Mouse (Mus musculus) heart, adult 2 months (tissue): ENCODE measurements at regions not wholly inside any gene's neighbourhood (a gene's known extent, or its start where the extent isn't known, plus 50 kb on each side); places are given as distances from the start of the nearest gene placed in this dataset.

Experiments
- DNase-seq, 2 experiments: peaks; one replicate each; pipeline ENCODE4 v3.0.0; 2021
- H3K27ac ChIP-seq: fragments of 200-600 bp; 2 replicates; pipeline ENCODE4 v1.8.1; 2022
- H3K27me3 ChIP-seq: fragments of 200-500 bp; 2 replicates; pipeline ENCODE4 v1.6.1; 2012; ENCODE audit warnings: mild to moderate bottlenecking, low read length, inconsistent platforms, mixed read lengths; ENCODE audit not compliant: control insufficient read depth, insufficient read depth
- H3K36me3 ChIP-seq: fragments of 200-500 bp; 2 replicates; pipeline ENCODE4 v1.6.1; 2012; ENCODE audit warnings: low read length, inconsistent platforms; ENCODE audit not compliant: control insufficient read depth, insufficient read depth
- H3K4me1 ChIP-seq: fragments of 200-500 bp; 2 replicates; pipeline ENCODE4 v1.6.1; 2011; ENCODE audit warnings: low read length; ENCODE audit not compliant: control insufficient read depth, insufficient read depth
- H3K4me3 ChIP-seq: fragments of 200-600 bp; 2 replicates; pipeline ENCODE4 v1.8.1; 2022
- H3K79me2 ChIP-seq: fragments of 200-500 bp; replicated peaks from 2 replicates; pipeline ENCODE4 v1.6.1; 2012; ENCODE audit warnings: mild to moderate bottlenecking, inconsistent platforms, low read length, moderate library complexity, mixed read lengths; ENCODE audit not compliant: control insufficient read depth, insufficient read depth
- H3K9ac ChIP-seq: fragments of 200-500 bp; 2 replicates; pipeline ENCODE4 v1.6.1; 2012; ENCODE audit warnings: low read depth, mild to moderate bottlenecking, control low read depth, inconsistent platforms, low read length, mixed read lengths
- CTCF ChIP-seq: fragments of 200-600 bp; IDR thresholded peaks from 2 replicates; pipeline ENCODE4 v1.8.1; 2022; ENCODE audit warnings: antibody characterized with exemption, mild to moderate bottlenecking, moderate library complexity
- EP300 ChIP-seq: fragments of 200-500 bp; IDR thresholded peaks from 2 replicates; pipeline ENCODE4 v1.6.1; 2011; ENCODE audit warnings: low read depth, low read length, control low read depth; ENCODE audit not compliant: insufficient read depth
- POLR2A ChIP-seq: fragments of 200-500 bp; IDR thresholded peaks from 2 replicates; pipeline ENCODE4 v1.6.1; 2011; ENCODE audit warnings: mild to moderate bottlenecking, low read depth, low read length, control low read depth; ENCODE audit not compliant: insufficient read depth
- WGBS: fragments of 180-500 bp; shearing (Covaris S2); methylation state at CpG from one replicate; pipeline ENCODE4 v1.1.7; 2018; 5-methylcytosine and 5-hydroxymethylcytosine counted together
- intact Hi-C: fragments of 180-260 bp; cut with DNase I; formaldehyde crosslinking; loops from one replicate; pipeline ENCODE4 v1.15.1; 2025

DNA sequence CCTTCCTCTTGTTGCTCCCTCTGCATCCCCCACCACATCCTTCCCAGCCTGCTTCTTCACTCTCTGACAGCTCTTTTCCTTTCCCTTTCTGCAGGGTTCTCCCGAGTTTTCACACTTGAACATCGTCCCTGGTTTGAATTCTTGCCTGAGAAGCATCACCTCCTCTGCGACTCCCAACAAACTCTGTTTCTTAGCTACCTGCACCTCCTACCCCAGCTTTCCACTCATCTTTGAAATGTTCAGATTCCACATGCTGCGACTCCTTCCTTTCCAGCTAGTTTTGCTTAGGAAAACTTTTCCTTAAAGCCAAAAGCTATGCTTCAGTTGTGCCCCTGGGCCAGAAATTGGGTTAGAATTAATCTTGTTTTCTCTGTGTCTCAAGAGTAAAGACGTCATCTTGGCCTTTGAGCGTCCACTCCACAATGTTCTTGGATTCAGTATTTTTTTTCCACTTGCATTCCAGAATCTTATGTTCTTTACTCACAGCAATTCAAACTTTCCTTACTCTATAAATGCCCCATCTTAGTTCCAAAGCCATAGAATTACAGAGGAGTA, 317.3 kb upstream of the Hnrnpa3 start:
- no peaks in the 10 kb centered on the region for H3K36me3 ChIP-seq
- TF ChIP-seq CTCF = no peak
- TF ChIP-seq EP300 = no peak
- WGBS = 50% methylated on average over 6 of the region's 6 CpGs
- peak; percentile 33 to 34 for DNase-seq
- peak overlapping the region; percentile 69 for H3K27ac ChIP-seq
- no peaks in the 10 kb centered on the region for H3K79me2 ChIP-seq
- intact Hi-C loops = no loop called here
- peaks cover 3% of the 10 kb centered on the region for H3K4me1 ChIP-seq
- H3K9ac ChIP-seq = no peak overlapping the region
- no peaks in the 10 kb centered on the region for H3K27me3 ChIP-seq
- no peak overlapping the region for H3K4me3 ChIP-seq

DNA sequence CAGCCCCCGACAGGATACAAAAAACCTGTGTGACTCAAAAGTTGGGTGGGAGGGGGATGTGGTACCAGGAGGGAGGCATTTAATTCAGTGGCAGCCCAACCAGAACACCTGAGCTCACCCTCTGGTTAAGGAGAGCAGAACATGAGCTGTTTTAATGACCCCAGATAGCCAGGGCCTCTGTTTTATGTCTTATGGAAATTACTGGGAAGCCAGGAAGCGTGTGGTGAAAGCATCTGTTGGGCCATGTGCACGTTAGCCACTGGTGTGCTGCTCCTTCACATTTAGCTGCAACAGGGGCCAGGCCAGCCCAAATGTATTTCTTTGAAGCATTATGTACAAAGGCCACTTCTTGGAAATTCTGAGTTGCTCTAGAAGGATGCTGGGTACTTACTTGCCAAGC, 308.2 kb upstream of the Hnrnpa3 start:
- H3K79me2 ChIP-seq = no peaks in the 10 kb centered on the region
- intact Hi-C loops = loop anchor here (10.0 kb wide), 1 partner anchor 234 kb away; no protein-coding TSS in a partner anchor
- no peak overlapping the region for H3K9ac ChIP-seq
- TF ChIP-seq POLR2A (no peak), CTCF (no peak), EP300 (no peak)
- H3K27me3 ChIP-seq = no peaks in the 10 kb centered on the region
- 67% methylated on average over 3 of the region's 3 CpGs for WGBS
- H3K36me3 ChIP-seq = no peaks in the 10 kb centered on the region
- H3K4me3 ChIP-seq = no peak overlapping the region
- DNase-seq = no peak
- no peak overlapping the region for H3K27ac ChIP-seq
- H3K4me1 ChIP-seq = no peaks in the 10 kb centered on the region

DNA sequence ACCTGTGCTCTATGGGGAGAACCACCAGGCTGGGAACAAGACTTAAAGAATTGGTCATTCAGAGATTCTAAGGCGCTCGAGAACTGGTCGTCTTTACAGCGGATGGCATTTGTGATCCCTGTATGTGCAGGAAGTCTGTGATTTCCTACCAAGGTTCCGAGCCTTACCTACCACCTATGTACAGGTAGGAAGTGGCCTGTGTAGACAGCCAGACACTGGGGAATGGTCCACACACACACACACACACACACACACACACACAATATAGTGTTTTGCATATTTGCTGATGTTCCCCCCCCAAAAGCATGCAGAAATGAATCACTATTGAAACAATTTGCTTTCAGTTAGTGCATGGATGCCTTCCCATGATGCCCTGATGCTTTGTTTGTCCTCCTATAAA, 307.1 kb upstream of the Hnrnpa3 start:
- WGBS = 93% methylated on average over 5 of the region's 5 CpGs
- intact Hi-C loops = loop anchor here (10.0 kb wide), 1 partner anchor 233 kb away; no protein-coding TSS in a partner anchor
- Histone ChIP-seq H3K36me3 (no peaks in the 10 kb centered on the region), H3K79me2 (no peaks in the 10 kb centered on the region), H3K9ac (no peak overlapping the region), H3K4me1 (peaks cover 2% of the 10 kb centered on the region), H3K27ac (no peak overlapping the region), H3K27me3 (no peaks in the 10 kb centered on the region), H3K4me3 (no peak overlapping the region)
- no peak for DNase-seq
- no peak for TF ChIP-seq POLR2A
- TF ChIP-seq CTCF = no peak
- TF ChIP-seq EP300 = no peak

DNA sequence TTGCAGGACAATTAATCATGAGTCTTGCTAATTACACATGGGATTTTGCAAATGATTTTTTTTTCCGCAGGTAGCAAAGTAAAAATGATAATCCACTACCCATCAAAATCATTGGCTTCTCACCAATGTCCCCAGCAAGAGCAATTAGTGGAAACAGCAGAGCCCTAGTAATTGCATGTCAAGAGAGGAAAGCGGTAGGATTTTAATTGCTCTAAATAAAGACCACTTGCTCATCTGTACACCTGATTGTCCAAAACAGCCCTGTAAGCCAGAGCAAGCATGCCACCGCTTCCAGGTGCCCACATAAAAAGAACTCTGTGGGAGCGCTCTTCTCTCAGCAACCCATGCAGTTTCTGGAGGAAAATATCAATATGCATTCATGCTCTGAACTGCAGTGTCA, 306.5 kb upstream of the Hnrnpa3 start:
- TF ChIP-seq CTCF = no peak
- no peak for TF ChIP-seq EP300
- no peak for TF ChIP-seq POLR2A
- Histone ChIP-seq H3K27me3 (no peaks in the 10 kb centered on the region), H3K79me2 (no peaks in the 10 kb centered on the region), H3K4me3 (no peak overlapping the region), H3K4me1 (peaks cover 2% of the 10 kb centered on the region), H3K9ac (no peak overlapping the region), H3K36me3 (no peaks in the 10 kb centered on the region), H3K27ac (no peak overlapping the region)
- intact Hi-C loops = loop anchor here (10.0 kb wide), 1 partner anchor 232 kb away; no protein-coding TSS in a partner anchor
- 90% methylated on average over 4 of the region's 4 CpGs for WGBS
- no peak for DNase-seq

DNA sequence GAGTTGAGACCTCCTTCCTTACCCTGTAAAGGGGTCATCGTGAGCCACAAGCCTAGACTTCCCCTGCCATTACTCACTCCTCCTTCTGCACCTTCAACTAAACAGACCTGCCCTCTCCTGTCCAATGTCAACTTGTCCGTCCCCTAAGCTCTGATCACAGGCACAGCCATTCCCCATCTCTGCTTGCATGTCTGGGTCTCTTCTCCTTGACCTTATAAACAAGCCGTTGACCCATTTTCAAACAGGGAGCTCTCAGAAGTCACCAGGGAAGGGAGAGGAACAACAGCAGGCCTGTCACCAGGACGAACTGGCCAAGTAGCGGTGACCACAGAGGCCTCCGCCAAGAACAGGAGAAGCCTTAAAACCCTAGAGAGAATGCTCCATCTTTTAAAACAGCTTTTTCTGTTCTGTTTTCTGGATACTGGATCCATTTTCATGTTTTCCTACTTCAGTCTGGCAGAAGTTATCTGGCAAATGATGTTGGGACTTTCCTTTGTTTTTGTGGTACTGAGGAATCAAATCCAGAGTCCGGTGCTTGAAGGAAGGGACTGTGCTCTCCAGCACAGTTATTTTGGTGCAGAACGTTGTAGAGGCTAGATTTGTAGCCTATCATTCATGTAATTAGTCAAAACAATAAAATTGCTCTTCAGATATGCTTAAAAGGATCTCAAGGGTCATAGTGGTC, 302.2 kb upstream of the Hnrnpa3 start:
- 62% methylated on average over 8 of the region's 8 CpGs for WGBS
- H3K9ac ChIP-seq = no peak overlapping the region
- DNase-seq = peak; percentile 54 to 79
- H3K36me3 ChIP-seq = no peaks in the 10 kb centered on the region
- TF ChIP-seq POLR2A (0 out of 2 replicates have a peak, but pooled peaks have one; percentile 19), CTCF (no peak), EP300 (0 out of 2 replicates have a peak, but pooled peaks have one; percentile 8)
- peaks cover 2% of the 10 kb centered on the region for H3K4me1 ChIP-seq
- H3K79me2 ChIP-seq = no peaks in the 10 kb centered on the region
- H3K4me3 ChIP-seq = no peak overlapping the region
- intact Hi-C loops = loop anchor here (10.0 kb wide), 1 partner anchor 228 kb away; no protein-coding TSS in a partner anchor
- H3K27ac ChIP-seq = peak overlapping the region; percentile 62
- no peaks in the 10 kb centered on the region for H3K27me3 ChIP-seq

DNA sequence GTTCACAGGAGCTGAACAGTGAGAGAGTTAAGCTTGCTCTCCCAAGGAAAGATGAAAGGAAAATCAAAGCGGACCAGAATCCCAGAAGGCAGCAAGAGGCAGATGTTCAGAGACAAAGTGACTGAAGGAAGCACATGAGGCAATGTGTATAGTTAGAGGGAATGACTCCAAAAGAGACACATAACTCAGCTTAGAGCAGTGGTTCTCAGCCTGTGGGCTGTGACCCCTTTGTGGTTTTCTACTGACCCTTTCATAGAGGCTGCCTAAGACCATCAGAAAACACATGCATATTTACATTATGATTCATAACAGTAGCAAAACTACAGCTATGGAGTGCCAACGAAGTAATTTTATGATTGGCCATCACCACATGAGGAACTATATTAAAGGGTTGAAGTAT, 301.5 kb upstream of the Hnrnpa3 start:
- intact Hi-C loops = loop anchor here (10.0 kb wide), 1 partner anchor 227 kb away; no protein-coding TSS in a partner anchor
- H3K4me1 ChIP-seq = peaks cover 2% of the 10 kb centered on the region
- DNase-seq = no peak
- H3K27me3 ChIP-seq = no peaks in the 10 kb centered on the region
- H3K9ac ChIP-seq = no peak overlapping the region
- 70% methylated on average over 2 of the region's 2 CpGs for WGBS
- no peak for TF ChIP-seq EP300
- no peak for TF ChIP-seq POLR2A
- TF ChIP-seq CTCF = no peak
- H3K36me3 ChIP-seq = no peaks in the 10 kb centered on the region
- H3K79me2 ChIP-seq = no peaks in the 10 kb centered on the region
- peak overlapping the region; percentile 62 for H3K27ac ChIP-seq
- no peak overlapping the region for H3K4me3 ChIP-seq
